Mouse (Mus musculus) stomach, postnatal 0 days (tissue): ENCODE measurements around the gene Uncx. TPM values are rescaled to one million over a fixed set of nuclear protein-coding genes. Genes with fewer than 3 reads are reported as not detected.

Experiments used
- ATAC-seq: fragments of 200-750 bp; cut with Nextera tagmentation; 2 replicates; pipeline ENCODE4 v1.8.0; 2017; ENCODE audit not compliant: low FRiP score, low TSS enrichment
- DNase-seq: peaks from one replicate; pipeline ENCODE4 v3.0.0-alpha.2; 2016; ENCODE audit warnings: low spot score
- H3K27ac ChIP-seq: fragments of 300-500 bp; sonication (generic); replicated peaks from 2 replicates; pipeline ENCODE4 v1.5.1; 2014; ENCODE audit warnings: mild to moderate bottlenecking, control low read depth
- H3K27me3 ChIP-seq: fragments of 300-500 bp; sonication (generic); 2 replicates; pipeline ENCODE4 v1.6.1; 2014; ENCODE audit warnings: low read length; ENCODE audit not compliant: control insufficient read depth, insufficient read depth
- H3K36me3 ChIP-seq: fragments of 300-500 bp; sonication (generic); 2 replicates; pipeline ENCODE4 v1.6.1; 2014; ENCODE audit warnings: low read length, mixed read lengths; ENCODE audit not compliant: control insufficient read depth, insufficient read depth
- H3K4me1 ChIP-seq: fragments of 300-500 bp; sonication (generic); replicated peaks from 2 replicates; pipeline ENCODE4 v1.6.1; 2014; ENCODE audit warnings: antibody characterized with exemption; ENCODE audit not compliant: control insufficient read depth, insufficient read depth
- H3K4me2 ChIP-seq: fragments of 300-500 bp; sonication (generic); replicated peaks from 2 replicates; pipeline ENCODE4 v1.6.1; 2014; ENCODE audit warnings: low read depth, mild to moderate bottlenecking, control low read depth, moderate library complexity
- H3K4me3 ChIP-seq: fragments of 300-500 bp; sonication (generic); 2 replicates; pipeline ENCODE4 v1.5.1; 2014; ENCODE audit warnings: low read depth, low read length, control low read depth
- H3K9ac ChIP-seq: fragments of 300-500 bp; sonication (generic); 2 replicates; pipeline ENCODE4 v1.6.1; 2014; ENCODE audit warnings: mild to moderate bottlenecking, low read length, control low read depth, mixed read lengths
- H3K9me3 ChIP-seq: fragments of 300-500 bp; sonication (generic); 2 replicates; pipeline ENCODE4 v1.6.1; 2016; ENCODE audit warnings: low read length; ENCODE audit not compliant: control insufficient read depth
- CTCF ChIP-seq: IDR thresholded peaks from 2 replicates; pipeline ENCODE4 v1.5.1; 2016; ENCODE audit warnings: antibody characterized with exemption, low read depth, mild to moderate bottlenecking, moderate library complexity
- EP300 ChIP-seq: optimal IDR thresholded peaks from 2 replicates; pipeline ENCODE3; 2016; ENCODE audit warnings: antibody characterized with exemption
- WGBS: fragments of 180-500 bp; shearing (Covaris S2); extraction: QIAGEN DNeasy Blood & Tissue Kit; methylation state at CpG from one replicate; pipeline ENCODE4 v1.1.7; 2014; 5-methylcytosine and 5-hydroxymethylcytosine counted together
- polyA plus RNA-seq: library from polyadenylated mRNA; unstranded; fragments of >200 nt; fragmentation: Nextera tagmentation; extraction: Ambion mirVana; gene quantifications from 2 replicates; pipeline ENCODE4 v1.2.1, GENCODE M21; 2015

Uncx gene
- polyA plus RNA-seq, 1 experiment from 2014 or later, result not detected

DNA sequence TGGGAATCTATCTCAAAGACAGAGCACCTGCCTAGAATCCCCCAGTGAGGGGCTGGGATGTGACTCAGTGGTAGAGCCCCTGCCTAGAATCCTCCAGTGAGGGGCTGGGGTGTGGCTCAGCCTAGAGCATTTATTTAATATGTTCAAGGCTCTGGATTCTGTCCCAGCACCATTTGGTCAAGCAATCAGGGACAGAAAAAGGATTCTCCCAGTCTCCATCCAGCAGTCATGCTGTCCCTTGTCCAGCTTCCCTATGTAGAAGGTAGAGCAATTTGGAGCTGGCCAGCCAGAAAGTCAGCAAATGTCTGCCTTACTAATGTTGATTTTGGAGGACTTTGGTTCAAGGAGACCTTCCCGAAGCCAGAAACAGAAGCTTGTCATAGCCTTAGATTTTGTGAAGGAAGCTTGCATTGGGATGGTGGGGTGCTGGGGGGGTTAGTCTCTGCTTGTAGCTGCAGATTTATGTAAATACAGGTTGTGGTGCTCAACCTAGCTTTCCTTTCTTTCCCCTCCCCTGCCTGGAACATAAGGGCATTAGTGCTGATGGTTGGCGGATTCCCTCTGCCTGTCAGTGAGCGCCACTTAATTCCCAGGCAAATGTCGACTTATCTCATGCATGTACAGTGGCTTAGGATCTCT, 18.2 kb downstream of the Uncx start:
- TF ChIP-seq CTCF, result no peak
- TF ChIP-seq EP300, result no peak
- ATAC-seq (no peak), DNase-seq (no peak)
- H3K36me3 ChIP-seq, result no peaks in the 10 kb centered on the region
- H3K9ac ChIP-seq, result no peak overlapping the region
- H3K4me3 ChIP-seq, result no peak overlapping the region
- H3K4me2 ChIP-seq, result no peak overlapping the region
- no peak overlapping the region for H3K27ac ChIP-seq
- H3K27me3 ChIP-seq, result peaks cover 9% of the 10 kb centered on the region; the same call in 1 of the 2 replicates
- 60% methylated on average over 4 of the region's 4 CpGs for WGBS
- H3K9me3 ChIP-seq, result no peaks in the 10 kb centered on the region
- no peaks in the 10 kb centered on the region for H3K4me1 ChIP-seq

DNA sequence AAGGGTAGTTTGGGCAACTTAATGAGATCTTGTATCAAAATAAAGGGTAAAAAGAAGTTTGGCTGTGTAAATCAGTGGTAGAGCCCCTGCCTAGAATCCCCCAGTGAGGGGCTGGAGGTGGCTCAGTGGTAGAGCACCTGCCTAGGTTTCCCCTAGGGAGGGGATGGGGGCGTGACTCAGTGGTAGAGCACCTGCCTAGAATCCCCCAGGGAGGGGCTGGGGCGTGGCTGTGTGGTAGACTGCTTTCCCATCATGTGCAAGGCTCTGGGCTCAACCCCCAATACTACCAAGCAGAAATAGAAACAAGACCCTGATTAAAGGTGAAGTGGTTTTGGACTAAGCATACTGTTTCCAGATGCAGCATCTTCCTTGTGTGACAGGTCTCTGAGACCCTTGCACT, 21.4 kb downstream of the Uncx start:
- H3K27me3 ChIP-seq, result no peaks in the 10 kb centered on the region; the same call in 1 of the 2 replicates

GRCm38 (mm10) chr5:139565462-139565861, 22.2 kb downstream of the Uncx start:
- no peaks in the 10 kb centered on the region for H3K36me3 ChIP-seq
- H3K27me3 ChIP-seq, result no peaks in the 10 kb centered on the region; the same call in none of the 2 replicates
- H3K4me3 ChIP-seq, result no peak overlapping the region
- H3K4me2 ChIP-seq, result no peak overlapping the region
- TF ChIP-seq CTCF, result no peak
- no peak for TF ChIP-seq EP300
- no peaks in the 10 kb centered on the region for H3K4me1 ChIP-seq
- DNase-seq (no peak), ATAC-seq (no peak)
- H3K9ac ChIP-seq, result no peak overlapping the region
- H3K9me3 ChIP-seq, result no peaks in the 10 kb centered on the region
- H3K27ac ChIP-seq, result no peak overlapping the region
- 55% methylated on average over 4 of the region's 4 CpGs for WGBS

More for the DNA sequence above, 21.4 kb downstream of the Uncx start:
- Histone ChIP-seq H3K4me1 (no peaks in the 10 kb centered on the region), H3K9ac (no peak overlapping the region), H3K27ac (no peak overlapping the region), H3K4me3 (no peak overlapping the region), H3K36me3 (no peaks in the 10 kb centered on the region), H3K4me2 (no peak overlapping the region), H3K9me3 (no peaks in the 10 kb centered on the region)
- no peak for DNase-seq
- no peak for ATAC-seq
- WGBS, result 49% methylated on average over 2 of the region's 2 CpGs
- no peak for TF ChIP-seq EP300
- no peak for TF ChIP-seq CTCF

DNA sequence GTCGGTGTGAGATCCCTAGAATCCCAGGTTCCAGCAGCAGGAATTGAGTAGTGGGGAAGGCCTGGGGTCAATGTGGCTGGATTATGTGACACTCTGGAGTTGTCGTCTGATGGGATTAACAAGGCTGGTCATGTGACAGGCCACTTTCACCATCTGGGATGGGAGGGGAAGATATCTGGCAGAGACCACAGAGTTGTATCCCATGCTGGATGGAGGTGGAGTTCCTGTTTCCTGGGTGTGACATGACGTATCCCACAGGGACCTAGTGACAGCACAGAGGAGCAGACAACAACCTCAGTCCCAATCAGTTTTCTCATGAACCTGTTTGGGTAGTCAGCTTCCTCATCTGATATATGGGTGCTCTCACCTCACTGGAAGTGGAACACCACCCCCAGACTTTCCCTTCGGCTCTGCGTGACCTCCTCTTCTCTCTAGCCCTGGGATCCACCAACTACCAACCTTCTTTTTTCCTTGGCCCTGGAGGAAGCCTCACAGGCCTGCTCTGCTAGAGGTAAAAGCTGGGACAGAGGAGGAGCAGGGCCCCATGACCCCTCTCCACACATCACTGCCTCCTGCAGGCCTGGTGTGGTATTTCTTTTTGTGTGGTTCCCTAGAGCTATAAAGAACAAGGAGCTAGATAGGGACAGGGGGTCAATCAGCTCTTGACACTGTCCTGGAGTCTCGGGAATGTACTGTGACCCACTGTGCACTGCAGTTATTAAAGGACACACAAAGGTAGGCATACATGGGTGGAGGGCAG, 23.5 kb downstream of the Uncx start:
- TF ChIP-seq EP300, result no peak
- TF ChIP-seq CTCF, result peak; percentile 42
- Histone ChIP-seq H3K9ac (no peak overlapping the region), H3K4me1 (no peaks in the 10 kb centered on the region), H3K4me3 (no peak overlapping the region), H3K27me3 (no peaks in the 10 kb centered on the region; the same call in none of the 2 replicates), H3K9me3 (no peaks in the 10 kb centered on the region), H3K27ac (no peak overlapping the region), H3K36me3 (no peaks in the 10 kb centered on the region), H3K4me2 (no peak overlapping the region)
- WGBS, result 77% methylated on average over 6 of the region's 6 CpGs
- ATAC-seq (no peak), DNase-seq (no peak)

GRCm38 (mm10) chr5:139568079-139568478, 24.8 kb downstream of the Uncx start:
- H3K9ac ChIP-seq, result no peak overlapping the region
- no peak for DNase-seq

DNA sequence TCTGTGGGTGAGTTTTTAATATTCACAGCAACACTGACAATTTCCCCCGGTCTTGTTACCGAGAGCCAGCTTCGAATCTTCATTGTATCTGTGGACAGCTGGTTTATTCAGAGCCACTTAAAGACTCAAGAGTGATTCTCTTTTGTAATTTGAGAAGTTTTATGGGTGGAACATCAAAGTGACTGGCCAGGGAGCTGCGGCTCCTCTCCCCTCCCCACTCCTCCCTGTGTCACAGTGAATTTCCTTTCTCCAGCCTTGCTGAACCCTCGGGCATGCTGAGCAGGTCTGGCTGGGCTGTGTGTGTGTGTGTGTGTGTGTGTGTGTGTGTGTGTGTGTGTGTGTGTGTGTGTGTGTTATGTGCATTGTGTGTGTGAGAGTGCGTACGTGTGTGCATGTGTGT, 29.2 kb downstream of the Uncx start:
- no peak for TF ChIP-seq EP300
- no peak for TF ChIP-seq CTCF
- ATAC-seq, result no peak
- no peak for DNase-seq
- 21% methylated on average over 7 of the region's 7 CpGs for WGBS
- Histone ChIP-seq H3K9ac (no peak overlapping the region), H3K27me3 (no peaks in the 10 kb centered on the region; the same call in 1 of the 2 replicates), H3K27ac (no peak overlapping the region), H3K9me3 (no peaks in the 10 kb centered on the region), H3K4me2 (no peak overlapping the region), H3K4me1 (no peaks in the 10 kb centered on the region), H3K36me3 (no peaks in the 10 kb centered on the region), H3K4me3 (no peak overlapping the region)

More at GRCm38 (mm10) chr5:139568079-139568478, 24.8 kb downstream of the Uncx start:
- H3K27ac ChIP-seq, result no peak overlapping the region
- ATAC-seq, result no peak
- no peak overlapping the region for H3K4me3 ChIP-seq
- WGBS, result 32% methylated on average over 2 of the region's 2 CpGs
- H3K4me2 ChIP-seq, result no peak overlapping the region
- TF ChIP-seq CTCF (no peak), EP300 (no peak)
- H3K27me3 ChIP-seq, result no peaks in the 10 kb centered on the region; the same call in none of the 2 replicates
- no peaks in the 10 kb centered on the region for H3K4me1 ChIP-seq
- H3K36me3 ChIP-seq, result no peaks in the 10 kb centered on the region
- no peaks in the 10 kb centered on the region for H3K9me3 ChIP-seq
